Mouse (Mus musculus) liver, embryonic 12.5 days (tissue): ENCODE results near the gene Krtdap. TPM values are rescaled to one million over a fixed set of nuclear protein-coding genes. Genes with fewer than 3 reads are reported as not detected.

Source experiments
- ATAC-seq: fragments of 200-750 bp; cut with Nextera tagmentation; 2 replicates; pipeline ENCODE4 v1.8.0; 2017; ENCODE audit warnings: moderate number of reproducible peaks, mild to moderate bottlenecking, moderate library complexity
- H3K27ac ChIP-seq: fragments of 300-500 bp; sonication (generic); 2 replicates; pipeline ENCODE4 v1.5.1; 2016; ENCODE audit warnings: mild to moderate bottlenecking
- H3K27me3 ChIP-seq: fragments of 300-500 bp; sonication (generic); replicated peaks from 2 replicates; pipeline ENCODE4 v1.6.1; 2016; ENCODE audit warnings: mild to moderate bottlenecking, moderate library complexity
- H3K36me3 ChIP-seq: fragments of 300-500 bp; sonication (generic); 2 replicates; pipeline ENCODE4 v1.6.1; 2016; ENCODE audit warnings: mild to moderate bottlenecking, moderate library complexity
- H3K4me1 ChIP-seq: fragments of 300-500 bp; sonication (generic); 2 replicates; pipeline ENCODE4 v1.6.1; 2016
- H3K4me2 ChIP-seq: fragments of 300-500 bp; sonication (generic); 2 replicates; pipeline ENCODE4 v1.6.1; 2016; ENCODE audit warnings: mild to moderate bottlenecking, moderate library complexity
- H3K4me3 ChIP-seq: fragments of 300-500 bp; sonication (generic); 2 replicates; pipeline ENCODE4 v1.5.1; 2016; ENCODE audit warnings: mild to moderate bottlenecking, moderate library complexity
- H3K9ac ChIP-seq: fragments of 300-500 bp; sonication (generic); 2 replicates; pipeline ENCODE4 v1.6.1; 2016; ENCODE audit warnings: mild to moderate bottlenecking, moderate library complexity
- H3K9me3 ChIP-seq: fragments of 300-500 bp; sonication (generic); replicated peaks from 2 replicates; pipeline ENCODE4 v1.6.1; 2016; ENCODE audit warnings: mild to moderate bottlenecking, moderate library complexity
- WGBS: fragments of 180-500 bp; shearing (Covaris S2); methylation state at CpG from one replicate; pipeline ENCODE4 v1.1.7; 2016; ENCODE audit not compliant: insufficient replicate concordance; 5-methylcytosine and 5-hydroxymethylcytosine counted together
- polyA plus RNA-seq: library from polyadenylated mRNA; unstranded; fragments of >200 nt; fragmentation: Nextera tagmentation; extraction: Ambion mirVana; gene quantifications from 2 replicates; pipeline ENCODE4 v1.2.1, GENCODE M21; 2016

Gene Krtdap
- polyA plus RNA-seq, 1 experiment from 2014 or later: not detected

GRCm38 (mm10) chr7:30765173-30765572 is 22.5 kb upstream of the Krtdap start:
- Histone ChIP-seq H3K27ac (no peak overlapping the region), H3K9me3 (no peaks in the 10 kb centered on the region), H3K27me3 (peaks cover 41% of the 10 kb centered on the region), H3K4me3 (no peak overlapping the region), H3K36me3 (no peaks in the 10 kb centered on the region), H3K9ac (no peak overlapping the region), H3K4me1 (peaks cover 22% of the 10 kb centered on the region), H3K4me2 (no peak overlapping the region)
- 38% methylated on average over 11 of the region's 11 CpGs for WGBS
- no peak for ATAC-seq

DNA sequence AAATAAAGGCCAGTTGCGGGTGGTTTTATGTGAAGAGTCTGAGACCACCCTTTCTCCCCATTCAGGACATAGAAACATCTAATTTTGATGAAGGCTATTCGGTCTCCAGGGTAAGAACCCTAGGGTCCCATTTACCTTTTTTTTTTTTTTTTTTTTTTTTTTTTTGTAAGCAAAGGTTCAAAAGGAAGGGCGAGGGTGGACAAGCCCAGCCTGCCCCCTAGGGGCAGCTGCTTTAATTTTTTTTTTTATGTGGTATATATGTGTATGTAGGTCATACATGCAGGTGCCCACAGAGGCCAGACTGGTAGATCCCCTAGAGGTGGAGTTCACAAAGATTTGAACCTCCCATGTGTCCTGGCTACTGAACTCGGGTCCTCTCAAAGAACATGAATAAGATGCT is 21.3 kb upstream of the Krtdap start:
- H3K4me1 ChIP-seq: peaks cover 11% of the 10 kb centered on the region
- ATAC-seq: no peak

DNA sequence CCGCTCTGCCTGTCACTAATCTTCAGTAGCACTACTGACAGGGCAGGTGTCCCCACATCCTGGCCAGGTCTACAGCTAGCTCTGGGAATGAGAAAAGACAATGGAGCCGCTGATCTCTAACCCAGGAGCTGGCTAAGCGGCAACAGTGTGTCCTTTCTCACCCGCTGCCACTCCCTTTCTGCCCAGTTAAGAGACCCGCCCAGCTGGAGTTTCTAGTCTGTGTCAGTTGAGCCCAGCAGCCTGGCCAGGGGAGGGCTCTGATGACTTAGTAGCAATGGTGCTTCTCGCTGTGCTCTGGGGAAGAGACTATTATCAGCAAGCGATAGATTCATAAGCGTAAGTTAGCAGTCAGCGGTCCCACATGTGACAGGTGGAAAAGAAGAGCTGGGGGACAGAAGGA is 18.5 kb upstream of the Krtdap start:
- no peak overlapping the region for H3K27ac ChIP-seq
- H3K4me3 ChIP-seq: no peak overlapping the region
- ATAC-seq: no peak
- H3K4me2 ChIP-seq: no peak overlapping the region
- H3K27me3 ChIP-seq: peaks cover 26% of the 10 kb centered on the region
- H3K9ac ChIP-seq: no peak overlapping the region
- no peaks in the 10 kb centered on the region for H3K36me3 ChIP-seq
- H3K9me3 ChIP-seq: peaks cover 4% of the 10 kb centered on the region; the same call in 1 of the 2 replicates
- 24% methylated on average over 9 of the region's 9 CpGs for WGBS
- no peaks in the 10 kb centered on the region for H3K4me1 ChIP-seq

More for the DNA sequence above, 21.3 kb upstream of the Krtdap start:
- no peaks in the 10 kb centered on the region for H3K36me3 ChIP-seq
- 0 out of 2 replicates have a peak, but pooled peaks cover 1% of the 10 kb centered on the region for H3K9me3 ChIP-seq
- 64% methylated on average over 4 of the region's 4 CpGs for WGBS
- no peak overlapping the region for H3K4me2 ChIP-seq
- H3K27me3 ChIP-seq: peaks cover 41% of the 10 kb centered on the region
- no peak overlapping the region for H3K9ac ChIP-seq
- H3K4me3 ChIP-seq: no peak overlapping the region
- H3K27ac ChIP-seq: no peak overlapping the region

DNA sequence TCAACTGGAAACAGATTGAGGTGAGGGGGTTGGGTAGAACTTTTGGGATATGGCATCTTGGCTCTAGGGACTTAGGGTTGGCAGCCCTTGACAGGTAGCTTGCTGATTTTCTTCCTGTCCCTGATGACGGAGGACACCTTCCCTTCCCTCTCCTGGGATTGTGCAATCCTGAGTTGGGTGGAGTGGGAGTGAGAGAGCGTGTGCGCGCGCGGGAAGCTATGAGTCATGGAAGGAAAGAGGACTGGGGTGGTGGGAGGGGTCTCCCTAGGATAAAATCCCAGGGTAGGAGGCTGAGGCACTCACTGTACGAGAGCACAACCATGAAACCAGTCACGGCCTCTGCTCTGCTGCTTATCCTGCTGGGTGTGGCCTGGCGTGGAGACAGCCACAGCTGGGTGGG is 11.6 kb upstream of the Krtdap start:
- WGBS: 69% methylated on average over 9 of the region's 9 CpGs
- Histone ChIP-seq H3K9ac (no peak overlapping the region), H3K27ac (no peak overlapping the region), H3K36me3 (no peaks in the 10 kb centered on the region), H3K9me3 (peaks cover 4% of the 10 kb centered on the region; the same call in 1 of the 2 replicates), H3K4me2 (no peak overlapping the region), H3K4me1 (no peaks in the 10 kb centered on the region), H3K4me3 (no peak overlapping the region), H3K27me3 (0 out of 2 replicates have a peak, but pooled peaks cover 3% of the 10 kb centered on the region)
- ATAC-seq: no peak

- 44% methylated on average over 7 of the region's 7 CpGs for WGBS
- no peak for ATAC-seq
- H3K9me3 ChIP-seq: no peaks in the 10 kb centered on the region
- 0 out of 2 replicates have a peak, but pooled peaks cover 3% of the 10 kb centered on the region for H3K27me3 ChIP-seq
- H3K36me3 ChIP-seq: no peaks in the 10 kb centered on the region
- no peak overlapping the region for H3K9ac ChIP-seq
- H3K4me2 ChIP-seq: no peak overlapping the region
- no peaks in the 10 kb centered on the region for H3K4me1 ChIP-seq
- no peak overlapping the region for H3K27ac ChIP-seq
- no peak overlapping the region for H3K4me3 ChIP-seq
These were observed 10.6 kb upstream of the Krtdap start for GRCm38 (mm10) chr7:30777081-30777579.

DNA sequence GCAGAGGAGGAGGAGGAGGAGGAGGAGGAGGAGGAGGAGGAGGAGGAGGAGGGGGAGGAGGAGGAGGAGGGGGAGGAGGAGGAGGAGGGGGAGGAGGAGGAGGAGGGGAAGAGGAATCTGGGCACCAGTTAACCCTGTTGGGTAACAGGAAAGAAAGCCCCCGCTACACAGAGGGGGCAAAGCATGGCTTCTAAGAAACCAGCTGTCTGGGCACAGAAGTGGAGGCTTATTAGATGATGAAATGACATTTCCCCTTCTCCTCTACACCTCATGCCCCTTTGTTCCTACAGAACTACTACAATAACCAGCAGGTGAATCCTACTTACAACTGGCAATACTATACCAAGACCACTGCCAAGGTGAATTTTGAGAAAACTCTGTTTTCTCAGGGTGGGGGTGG is 9.8 kb upstream of the Krtdap start:
- no peak for ATAC-seq
- H3K4me3 ChIP-seq: no peak overlapping the region
- no peaks in the 10 kb centered on the region for H3K4me1 ChIP-seq
- no peak overlapping the region for H3K4me2 ChIP-seq
- WGBS: 57% methylated on average over 1 of the region's 1 CpGs
- H3K9me3 ChIP-seq: no peaks in the 10 kb centered on the region
- 0 out of 2 replicates have a peak, but pooled peaks cover 3% of the 10 kb centered on the region for H3K27me3 ChIP-seq
- H3K27ac ChIP-seq: no peak overlapping the region
- no peak overlapping the region for H3K9ac ChIP-seq
- H3K36me3 ChIP-seq: no peaks in the 10 kb centered on the region

DNA sequence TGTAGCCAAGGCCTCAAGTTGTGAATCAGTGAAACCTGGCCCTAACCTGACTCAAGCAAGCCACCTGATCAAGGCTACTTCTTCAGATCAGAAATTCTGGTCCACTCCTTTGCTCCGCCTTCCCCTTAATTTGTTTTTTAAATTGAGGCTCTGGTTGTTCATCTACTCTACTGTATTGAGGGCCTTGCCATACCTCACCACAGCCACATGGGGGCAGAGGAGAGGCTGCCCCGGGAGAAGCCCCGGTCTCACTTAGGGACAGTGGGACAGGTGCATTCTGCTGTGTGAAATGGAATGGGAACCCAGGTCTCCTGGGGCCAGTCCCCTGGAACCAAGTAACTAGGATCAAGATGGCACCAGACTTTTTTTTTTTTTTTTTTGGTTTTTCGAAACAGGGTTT is 5.9 kb upstream of the Krtdap start:
- Histone ChIP-seq H3K4me2 (no peak overlapping the region), H3K36me3 (no peaks in the 10 kb centered on the region), H3K27me3 (0 out of 2 replicates have a peak, but pooled peaks cover 5% of the 10 kb centered on the region), H3K4me1 (no peaks in the 10 kb centered on the region), H3K27ac (no peak overlapping the region), H3K9me3 (no peaks in the 10 kb centered on the region), H3K9ac (no peak overlapping the region), H3K4me3 (no peak overlapping the region)
- ATAC-seq: no peak
- WGBS: 56% methylated on average over 4 of the region's 4 CpGs

GRCm38 (mm10) chr7:30782658-30783057 is 5.0 kb upstream of the Krtdap start:
- WGBS: 50% methylated on average over 3 of the region's 3 CpGs
- H3K9me3 ChIP-seq: no peaks in the 10 kb centered on the region
- H3K4me3 ChIP-seq: no peak overlapping the region
- H3K9ac ChIP-seq: no peak overlapping the region
- no peaks in the 10 kb centered on the region for H3K36me3 ChIP-seq
- H3K27ac ChIP-seq: no peak overlapping the region
- no peak overlapping the region for H3K4me2 ChIP-seq
- no peaks in the 10 kb centered on the region for H3K4me1 ChIP-seq
- peaks cover 13% of the 10 kb centered on the region for H3K27me3 ChIP-seq
- ATAC-seq: no peak

- WGBS: 38% methylated on average over 1 of the region's 1 CpGs
These were observed 2.5 kb upstream of the Krtdap start for GRCm38 (mm10) chr7:30785154-30785553.

DNA sequence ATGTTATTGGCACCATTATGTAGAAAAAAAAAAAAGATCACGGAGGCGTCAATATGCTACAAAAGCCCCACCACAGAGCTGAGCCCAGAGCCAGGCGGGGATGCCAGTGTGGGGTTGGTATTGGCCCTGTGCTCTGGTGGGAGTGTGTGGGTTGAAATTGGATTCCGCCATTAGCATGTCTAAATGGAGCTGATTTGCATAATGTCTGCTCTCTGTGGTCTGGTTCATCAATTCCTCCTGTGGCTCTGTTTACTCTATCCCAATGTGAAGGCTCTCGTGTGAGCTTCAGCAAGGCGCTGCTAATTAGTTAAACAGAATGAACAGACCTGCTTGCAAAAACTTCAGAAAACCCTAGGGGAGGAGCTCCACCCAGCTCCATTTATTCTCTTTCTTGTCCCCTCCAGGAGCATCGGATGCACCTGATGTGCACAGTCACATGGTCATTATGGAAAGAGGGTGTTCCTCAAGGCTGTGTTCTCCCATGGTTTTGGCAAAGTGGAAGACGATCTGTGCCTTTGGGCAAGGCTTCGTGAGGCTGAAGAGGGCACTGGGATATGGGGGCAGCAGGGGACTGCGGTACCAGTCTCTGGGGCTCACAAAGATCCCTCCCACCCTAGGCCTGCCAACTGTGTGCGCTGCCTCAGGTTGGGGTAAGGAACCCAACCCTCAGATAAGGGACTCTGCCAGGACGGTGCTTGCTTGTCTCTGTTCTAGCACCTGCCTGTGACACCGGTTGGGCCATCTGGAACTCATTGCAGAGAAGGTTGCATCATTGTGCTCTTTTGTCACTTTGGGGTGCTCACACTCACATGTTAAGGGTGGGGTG is 1.8 kb upstream of the Krtdap start:
- H3K4me3 ChIP-seq: no peak overlapping the region
- H3K9ac ChIP-seq: no peak overlapping the region
- H3K9me3 ChIP-seq: no peaks in the 10 kb centered on the region
- no peak for ATAC-seq
- no peak overlapping the region for H3K4me2 ChIP-seq
- WGBS: 60% methylated on average over 13 of the region's 13 CpGs
- H3K27ac ChIP-seq: no peak overlapping the region
- H3K27me3 ChIP-seq: peaks cover 25% of the 10 kb centered on the region
- H3K36me3 ChIP-seq: no peaks in the 10 kb centered on the region
- H3K4me1 ChIP-seq: no peaks in the 10 kb centered on the region

More at GRCm38 (mm10) chr7:30785154-30785553, 2.5 kb upstream of the Krtdap start:
- H3K36me3 ChIP-seq: no peaks in the 10 kb centered on the region
- no peak overlapping the region for H3K27ac ChIP-seq
- no peak for ATAC-seq
- H3K27me3 ChIP-seq: peaks cover 25% of the 10 kb centered on the region
- no peaks in the 10 kb centered on the region for H3K9me3 ChIP-seq
- no peak overlapping the region for H3K9ac ChIP-seq
- H3K4me2 ChIP-seq: no peak overlapping the region
- no peaks in the 10 kb centered on the region for H3K4me1 ChIP-seq
- no peak overlapping the region for H3K4me3 ChIP-seq

GRCm38 (mm10) chr7:30790141-30790540 is 2.4 kb downstream of the Krtdap start:
- Histone ChIP-seq H3K4me3 (no peak overlapping the region), H3K9ac (no peak overlapping the region), H3K36me3 (no peaks in the 10 kb centered on the region), H3K27me3 (peaks cover 31% of the 10 kb centered on the region), H3K4me1 (peaks cover 3% of the 10 kb centered on the region; the same call in 1 of the 2 replicates), H3K27ac (no peak overlapping the region), H3K4me2 (no peak overlapping the region), H3K9me3 (no peaks in the 10 kb centered on the region)
- ATAC-seq: no peak
- 65% methylated on average over 10 of the region's 10 CpGs for WGBS

- peaks cover 25% of the 10 kb centered on the region for H3K27me3 ChIP-seq
These were observed 4.2 kb downstream of the Krtdap start for GRCm38 (mm10) chr7:30791921-30792320.

More at GRCm38 (mm10) chr7:30791921-30792320, 4.2 kb downstream of the Krtdap start:
- Histone ChIP-seq H3K9ac (no peak overlapping the region), H3K27ac (no peak overlapping the region), H3K4me3 (no peak overlapping the region), H3K9me3 (no peaks in the 10 kb centered on the region), H3K36me3 (no peaks in the 10 kb centered on the region), H3K4me1 (peaks cover 3% of the 10 kb centered on the region; the same call in 1 of the 2 replicates), H3K4me2 (no peak overlapping the region)
- no peak for ATAC-seq
- 15% methylated on average over 9 of the region's 9 CpGs for WGBS
